Mouse (Mus musculus) lung, adult 2 months (tissue): ENCODE measurements at regions not wholly inside any gene's neighbourhood (a gene's known extent, or its start where the extent isn't known, plus 50 kb on each side); places are given as distances from the start of the nearest gene placed in this dataset.

Experiments used
- CTCF ChIP-seq: fragments of 200-500 bp; IDR thresholded peaks from 2 replicates; pipeline ENCODE4 v1.5.1; 2011; ENCODE audit warnings: mild to moderate bottlenecking, low read length, control low read depth; ENCODE audit not compliant: insufficient read depth
- POLR2A ChIP-seq: fragments of 200-500 bp; IDR thresholded peaks from 2 replicates; pipeline ENCODE4 v1.6.1; 2011; ENCODE audit warnings: low read depth, mild to moderate bottlenecking, control low read depth, low read length, borderline replicate concordance; ENCODE audit errors: extremely low read depth

DNA sequence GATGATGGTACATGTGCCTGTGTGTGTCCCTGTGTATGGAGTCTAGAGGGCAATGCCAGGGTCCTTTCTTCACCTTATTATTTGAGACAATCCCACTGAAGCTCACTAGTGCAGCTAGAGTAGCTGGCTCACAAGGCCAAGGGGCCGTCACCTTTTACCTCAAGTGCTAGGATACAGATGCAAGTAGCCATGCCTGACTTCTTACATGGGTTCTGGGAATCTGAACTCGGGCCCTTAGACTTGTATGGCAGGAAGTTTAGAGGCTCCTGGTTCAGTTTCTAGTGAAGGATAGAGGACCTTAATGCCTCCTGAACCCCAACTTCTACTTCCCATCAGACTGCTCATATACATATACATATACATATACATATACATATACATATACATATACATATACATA, 626.6 kb upstream of the Adamts9 start:
- TF ChIP-seq POLR2A (no peak), CTCF (no peak)
